1 mouse cellular context compared by ENCODE assay signal in the genomic region with DNA sequence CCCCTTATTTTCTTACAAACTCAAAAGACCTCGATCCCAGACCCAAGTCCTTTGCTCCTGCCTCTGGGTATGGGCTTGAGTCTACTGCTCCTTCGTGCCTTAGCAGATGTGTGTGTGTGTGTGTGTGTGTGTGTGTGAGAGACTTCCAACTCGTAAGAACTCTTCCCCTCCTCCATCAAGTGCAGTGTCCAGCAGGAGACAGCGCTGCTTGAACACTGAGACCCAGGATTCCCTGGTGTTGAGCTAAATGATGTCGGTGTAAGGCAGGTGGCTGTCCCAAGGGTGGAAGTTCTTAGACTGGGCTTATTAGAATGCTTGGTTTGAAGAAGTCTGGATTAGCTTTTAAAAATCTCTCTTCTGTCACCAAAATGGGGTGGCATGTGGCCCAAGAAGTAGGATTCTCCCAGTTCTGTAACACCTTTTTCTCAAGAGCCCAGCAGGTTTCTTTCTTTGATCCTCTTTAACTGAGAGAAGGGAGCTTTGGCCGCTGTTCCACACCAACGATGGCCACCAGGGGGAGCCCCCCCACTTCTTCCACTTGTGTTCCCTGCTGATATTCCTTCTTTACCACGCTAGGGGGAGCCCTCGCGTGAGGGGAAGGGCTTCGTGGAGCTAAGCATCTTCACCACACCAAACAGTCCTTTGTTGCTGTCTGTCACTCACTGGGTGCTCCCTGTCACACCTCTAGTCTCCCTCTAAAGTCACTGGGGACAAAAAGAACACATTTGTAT.
TF ChIP-seq lines count a peak whose summit lies in the region.

No protein-coding gene starts in this region.

TF ChIP-seq in C2C12, 6 proteins besides CTCF, POLR2A, EP300 and RAD21:
- TF ChIP-seq MYOG (IDR thresholded peaks at IDR 0.05; ENCODE audit: control insufficient read depth, extremely low read depth, insufficient read length): no peak
- TF ChIP-seq MAX (IDR thresholded peaks at IDR 0.05): peak; percentile 51
